Mouse (Mus musculus): ENCODE measurements around the gene 1600014C10Rik.

- TF ChIP-seq TAL1 (IDR thresholded peaks at IDR 0.05; ENCODE audit: low read length) (no peak), GATA1 (IDR thresholded peaks at IDR 0.05; ENCODE audit: low read length) (no peak)
Measured at GRCm38 (mm10) chr7:38141747-38142545, 41.1 kb upstream of the 1600014C10Rik start.

Data from erythroblast, embryonic 14.5 days (primary cell).